Mouse (Mus musculus) fat pad, adult 2 months (tissue): Measurements from ENCODE around the gene Ccdc86.

Experiments
- DNase-seq: peaks from one replicate; pipeline ENCODE4 v3.0.0-alpha.2; 2011; ENCODE audit warnings: low read depth, low spot score; ENCODE audit errors: extremely low read depth

Gene Ccdc86

GRCm38 (mm10) chr19:10914291-10914690 is 34.8 kb downstream of the Ccdc86 start:
- DNase-seq: no peak

- DNase-seq: no peak
Measured at GRCm38 (mm10) chr19:10909087-10909721, 39.9 kb downstream of the Ccdc86 start.

GRCm38 (mm10) chr19:10907891-10908290 is 41.2 kb downstream of the Ccdc86 start:
- no peak for DNase-seq

GRCm38 (mm10) chr19:10905728-10906000 is 43.4 kb downstream of the Ccdc86 start:
- no peak for DNase-seq

- no peak for DNase-seq
Measured at GRCm38 (mm10) chr19:10904927-10905727, 43.9 kb downstream of the Ccdc86 start.

GRCm38 (mm10) chr19:10904512-10904911 is 44.6 kb downstream of the Ccdc86 start:
- no peak for DNase-seq

GRCm38 (mm10) chr19:10901046-10901445 is 48.0 kb downstream of the Ccdc86 start:
- no peak for DNase-seq

- no peak for DNase-seq
Measured at GRCm38 (mm10) chr19:10900315-10900714, 48.8 kb downstream of the Ccdc86 start.

- DNase-seq: no peak
Measured at GRCm38 (mm10) chr19:10897491-10897890, 51.6 kb downstream of the Ccdc86 start.

GRCm38 (mm10) chr19:10896849-10897248 is 52.2 kb downstream of the Ccdc86 start:
- DNase-seq: no peak

- no peak for DNase-seq
Measured at GRCm38 (mm10) chr19:10895708-10896107, 53.4 kb downstream of the Ccdc86 start.

GRCm38 (mm10) chr19:10895016-10895528 is 54.0 kb downstream of the Ccdc86 start, which contains the start of gene Prpf19:
Gene Prpf19 (plus strand): TSS chr19:10895231.
- DNase-seq: no peak

GRCm38 (mm10) chr19:10892201-10892600 is 56.9 kb downstream of the Ccdc86 start:
- DNase-seq: no peak
